Mouse (Mus musculus): ENCODE measurements at regions not wholly inside any gene's neighbourhood (a gene's known extent, or its start where the extent isn't known, plus 50 kb on each side); places are given as distances from the start of the nearest gene placed in this dataset.

DNA sequence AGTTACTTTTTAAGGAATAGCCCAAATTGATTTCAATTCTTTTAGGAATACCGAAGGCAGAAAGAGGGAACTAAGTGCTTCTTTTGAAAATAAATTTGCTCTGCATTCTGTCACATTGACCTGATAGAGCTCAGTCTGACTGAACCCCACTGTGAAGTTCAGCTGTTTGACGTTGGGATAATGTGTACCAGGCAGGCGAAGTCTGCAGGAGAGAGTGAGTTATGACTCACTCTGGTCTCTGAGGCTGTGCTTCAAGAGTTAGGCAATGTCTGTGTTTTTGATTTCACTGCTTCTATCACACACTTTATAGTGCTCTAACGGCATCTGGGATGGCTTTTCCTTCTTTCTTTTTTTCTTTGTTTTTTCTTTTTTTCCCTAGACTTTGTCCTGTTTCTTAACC lies 283.5 kb downstream of the Naf1 start:
- peak; percentile 52; the same call in 1 of the 2 replicates for ATAC-seq (ENCODE audit: low TSS enrichment)

DNA sequence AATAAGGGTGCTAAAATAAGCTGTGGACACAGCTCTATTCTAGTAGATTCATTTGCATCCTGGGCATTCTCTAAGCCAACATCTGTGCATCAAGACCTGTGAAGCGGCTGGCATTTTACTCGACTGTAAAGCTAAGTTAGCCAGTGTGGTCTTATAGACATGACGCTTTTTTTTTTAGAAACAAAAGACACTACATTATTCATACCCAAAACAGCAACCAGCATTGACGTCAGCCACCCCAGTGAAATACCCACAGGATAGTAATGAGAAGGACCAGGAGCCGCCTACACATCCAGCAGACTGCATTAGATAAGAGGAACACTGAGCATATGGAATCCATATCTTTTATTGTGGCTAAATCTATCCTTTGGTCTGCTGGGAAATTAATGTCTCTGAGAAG lies 321.7 kb downstream of the Naf1 start:
- peak; percentile 98 for ATAC-seq (ENCODE audit: low TSS enrichment)

DNA sequence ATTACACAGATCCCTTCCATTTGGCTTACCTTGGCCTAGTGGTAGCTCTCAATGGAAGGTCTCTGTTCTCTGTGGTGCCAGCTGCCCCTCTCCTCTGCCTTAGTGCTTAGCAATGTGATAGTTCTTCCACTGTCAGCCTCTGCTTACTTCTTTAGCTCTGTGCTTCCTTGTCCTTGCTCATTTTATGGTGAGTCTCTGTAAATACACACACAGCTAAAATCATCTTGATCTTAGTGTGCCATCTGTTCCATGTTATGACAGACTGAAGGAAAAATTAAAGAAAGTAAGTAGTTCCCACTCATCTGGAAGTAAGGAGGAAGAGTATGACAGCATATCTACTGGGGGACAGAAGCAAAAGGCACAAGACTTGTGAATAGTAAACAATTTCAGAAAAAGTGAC lies 324.4 kb upstream of the Nat3 start:
- peak; percentile 96 for ATAC-seq (ENCODE audit: low TSS enrichment)

DNA sequence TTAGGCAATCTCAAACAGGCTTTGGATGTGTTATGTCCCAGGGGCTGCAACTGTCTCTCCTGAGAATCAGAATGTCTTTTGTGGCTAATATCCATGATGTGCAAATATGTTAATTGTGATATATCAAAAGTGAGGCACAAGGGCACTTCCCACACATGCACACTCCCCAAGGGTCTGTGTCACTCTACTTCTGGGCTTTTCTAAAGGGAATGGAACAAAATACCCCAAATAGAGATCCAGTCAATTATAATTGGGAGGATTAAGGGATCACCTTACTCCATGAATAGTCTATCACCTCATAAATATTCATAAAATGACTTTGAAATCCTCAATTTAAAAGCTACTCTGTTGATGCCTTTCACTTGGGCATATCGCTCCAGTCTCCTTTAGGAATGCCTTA lies 317.6 kb upstream of the Nat3 start:
- no peak for ATAC-seq (ENCODE audit: low TSS enrichment)

DNA sequence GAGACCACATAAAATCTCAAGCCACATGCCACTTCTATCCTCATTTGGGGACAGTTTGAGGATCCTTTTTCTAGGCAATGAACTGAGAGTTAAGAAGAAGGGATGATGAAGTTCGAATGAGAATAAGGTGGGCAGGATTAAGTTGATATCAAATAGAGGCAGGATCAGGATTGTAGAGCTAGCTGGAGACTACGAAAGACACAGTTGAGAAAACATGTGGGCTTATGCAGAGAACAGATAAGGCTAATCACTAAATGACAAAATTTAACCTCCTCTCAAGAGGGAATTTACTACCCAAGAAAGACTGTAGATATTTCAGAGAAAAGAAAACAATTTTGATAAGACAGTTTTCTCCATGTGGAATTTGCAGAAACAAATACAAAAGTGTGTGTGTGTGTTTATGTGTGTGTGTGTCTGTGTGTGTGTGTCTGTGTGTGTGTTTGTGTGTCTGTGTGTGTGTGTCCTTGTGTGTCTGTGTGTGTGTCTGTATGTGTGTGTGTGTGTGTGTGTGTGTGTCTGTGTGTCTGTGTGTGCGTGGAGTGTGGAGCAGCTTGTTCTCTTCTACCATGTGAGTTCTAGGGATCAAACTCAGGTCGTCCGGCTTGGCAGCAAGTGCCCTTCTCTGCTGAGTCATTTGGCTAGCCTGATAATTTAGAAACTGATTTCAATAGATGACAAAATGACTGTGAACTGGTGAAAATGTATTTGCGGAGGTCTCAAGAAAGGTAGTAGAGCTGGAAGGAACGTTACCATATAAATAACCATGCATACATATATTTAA lies 291.5 kb upstream of the Nat3 start:
- ATAC-seq (ENCODE audit: low TSS enrichment): no peak

DNA sequence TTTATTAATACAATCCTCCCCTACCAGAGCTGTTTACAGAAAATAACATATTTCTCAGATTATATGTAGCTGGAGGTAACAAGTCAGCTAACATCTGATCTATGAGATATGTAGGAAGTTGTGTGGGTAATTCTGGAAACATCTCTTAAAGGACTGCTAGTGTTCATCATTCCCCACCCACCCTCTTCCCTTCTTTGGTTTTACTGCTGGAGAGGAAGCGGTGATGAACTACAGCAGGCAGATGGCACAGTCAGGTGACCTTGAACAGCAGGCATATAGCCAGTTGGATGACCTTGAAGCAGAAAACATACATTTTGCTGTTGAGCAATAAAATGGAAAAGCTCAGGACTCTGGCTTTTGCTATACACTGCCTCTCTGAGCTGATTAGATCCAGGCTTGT lies 284.7 kb upstream of the Nat3 start:
- ATAC-seq (ENCODE audit: low TSS enrichment): peak; percentile 88

DNA sequence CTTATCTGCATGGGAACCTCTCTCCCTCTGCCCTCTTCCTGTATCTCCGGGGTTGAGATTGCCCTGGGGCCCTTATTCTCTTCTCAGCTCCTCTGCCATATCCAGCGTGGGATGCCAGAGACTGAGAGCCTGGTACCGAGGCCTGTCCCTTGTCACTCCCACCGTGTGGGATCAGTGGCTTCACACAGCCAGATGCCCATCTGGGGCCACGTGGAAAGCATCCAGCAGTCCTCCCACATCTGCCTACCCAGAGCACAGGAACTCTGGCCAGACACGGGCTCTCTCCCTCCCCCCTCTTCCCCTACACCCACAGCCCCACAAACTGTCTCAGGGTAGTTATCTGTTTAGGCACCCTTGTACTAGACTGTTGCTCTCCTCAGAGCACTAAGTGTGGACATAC lies 244.9 kb upstream of the Nat3 start:
- ATAC-seq (ENCODE audit: low TSS enrichment): no peak

DNA sequence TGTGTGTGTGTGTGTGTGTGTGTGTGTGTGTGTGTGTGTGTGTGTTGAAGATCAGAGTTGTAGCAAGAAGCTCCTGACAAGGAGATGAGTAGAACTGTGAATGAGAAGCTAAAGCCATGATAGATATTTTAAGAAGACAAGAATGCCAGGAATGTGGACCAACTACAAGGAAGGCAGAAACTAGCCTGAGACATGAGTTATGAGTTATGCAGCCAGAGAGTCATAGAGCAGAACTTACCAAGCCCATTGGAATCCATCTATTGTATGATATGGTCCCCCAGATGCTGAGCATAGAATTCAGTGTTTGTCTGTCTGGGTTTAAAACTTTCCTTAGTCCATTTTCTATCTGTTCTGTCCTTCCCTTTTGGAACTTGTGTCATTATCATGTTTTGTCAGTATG lies 244.2 kb upstream of the Nat3 start:
- ATAC-seq (ENCODE audit: low TSS enrichment): no peak

DNA sequence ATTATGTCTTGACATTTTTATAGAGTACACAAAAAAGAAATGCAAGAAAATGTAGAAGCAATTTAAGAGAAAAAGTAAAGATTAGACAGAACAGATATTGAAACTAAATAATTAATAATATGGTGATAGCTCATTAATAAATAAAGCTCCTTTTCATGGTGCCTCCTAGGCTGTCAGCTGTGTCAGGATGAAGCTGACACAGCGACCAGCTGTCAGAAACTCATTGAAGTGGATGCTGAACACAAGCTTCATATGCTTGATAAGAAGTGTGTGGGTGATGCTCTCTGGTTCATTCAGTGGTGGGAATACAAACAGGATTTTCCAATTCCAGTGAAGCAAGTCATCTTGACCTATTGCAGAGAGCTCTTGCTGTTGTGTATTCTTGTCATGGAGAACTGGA lies 213.2 kb upstream of the Nat3 start:
- no peak for ATAC-seq (ENCODE audit: low TSS enrichment)

DNA sequence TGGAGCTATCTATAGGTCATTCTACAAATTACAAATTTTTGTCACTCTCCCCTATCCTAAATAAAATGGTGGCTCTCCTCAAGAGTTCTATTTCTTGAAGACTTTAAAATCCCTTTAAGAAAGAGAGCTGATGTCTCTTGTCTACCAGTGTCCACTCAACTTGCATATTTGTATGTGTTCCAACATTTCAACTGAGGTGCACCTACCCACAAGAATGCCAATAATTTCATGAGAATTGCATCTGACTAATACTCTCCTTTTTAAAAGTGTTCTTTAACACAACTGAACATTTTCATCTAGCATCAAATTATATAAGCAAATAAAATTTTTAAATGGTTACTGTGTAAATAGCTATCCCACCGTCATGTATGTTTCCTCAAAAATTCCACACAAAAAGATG lies 206.3 kb upstream of the Nat3 start:
- no peak for ATAC-seq (ENCODE audit: low TSS enrichment)

DNA sequence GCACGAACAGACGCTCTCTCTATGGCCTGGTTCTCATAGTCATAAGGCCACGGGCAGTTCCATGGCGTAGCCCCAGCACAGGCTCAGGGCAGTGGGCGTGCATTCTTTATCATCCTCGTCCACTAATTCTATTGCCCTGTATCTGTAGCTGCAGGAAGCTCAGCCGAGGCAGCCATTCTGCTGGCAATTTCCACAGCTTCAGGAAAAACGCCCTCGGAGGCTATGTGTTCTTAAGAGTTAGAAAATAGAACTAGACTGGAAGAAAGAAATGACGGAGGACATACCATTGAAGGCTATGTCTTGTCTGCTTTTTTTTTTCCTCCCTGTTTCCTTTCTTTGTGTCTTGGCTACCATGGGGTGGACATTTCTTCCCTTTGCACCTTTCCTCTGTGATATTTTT lies 205.0 kb upstream of the Nat3 start:
- ATAC-seq (ENCODE audit: low TSS enrichment): peak; percentile 95

DNA sequence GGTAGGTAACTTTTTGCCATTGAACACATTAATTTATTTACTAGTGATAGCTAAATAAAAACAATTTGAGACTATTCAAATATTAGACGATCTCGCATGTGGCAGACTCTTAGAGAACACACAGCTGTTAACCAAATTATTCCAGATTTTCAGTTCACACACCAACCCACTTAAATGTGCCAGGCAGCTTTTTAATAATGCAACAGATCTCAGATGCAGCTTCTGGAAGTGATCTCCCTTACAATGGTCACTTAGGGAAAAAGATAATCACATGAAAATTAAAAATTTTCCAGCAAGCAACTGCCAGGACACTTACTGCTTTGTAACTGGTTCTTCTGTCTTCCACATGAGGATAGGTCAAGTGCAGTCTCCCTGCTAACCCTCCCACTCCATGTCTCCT lies 203.1 kb upstream of the Nat3 start:
- no peak for ATAC-seq (ENCODE audit: low TSS enrichment)

DNA sequence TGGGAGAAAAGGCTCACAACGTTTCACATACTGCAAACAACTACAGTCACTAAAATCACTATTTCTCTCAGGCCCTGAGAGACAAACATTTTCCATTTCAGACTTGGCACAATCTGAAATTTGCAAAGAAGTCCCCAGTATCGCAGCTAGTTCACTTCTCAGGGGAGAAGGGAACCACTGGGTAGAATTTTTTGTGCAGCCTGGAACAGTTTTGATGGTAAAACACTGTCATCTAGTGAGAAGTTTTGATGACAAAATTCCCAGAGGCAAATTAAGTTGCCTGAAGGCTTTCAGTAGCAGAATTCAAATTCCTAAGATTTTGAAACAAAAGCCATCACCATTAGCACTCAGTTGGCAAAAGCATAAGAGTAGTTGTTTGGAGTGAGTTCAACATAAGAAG lies 195.2 kb upstream of the Nat3 start:
- ATAC-seq (ENCODE audit: low TSS enrichment): peak; percentile 82

DNA sequence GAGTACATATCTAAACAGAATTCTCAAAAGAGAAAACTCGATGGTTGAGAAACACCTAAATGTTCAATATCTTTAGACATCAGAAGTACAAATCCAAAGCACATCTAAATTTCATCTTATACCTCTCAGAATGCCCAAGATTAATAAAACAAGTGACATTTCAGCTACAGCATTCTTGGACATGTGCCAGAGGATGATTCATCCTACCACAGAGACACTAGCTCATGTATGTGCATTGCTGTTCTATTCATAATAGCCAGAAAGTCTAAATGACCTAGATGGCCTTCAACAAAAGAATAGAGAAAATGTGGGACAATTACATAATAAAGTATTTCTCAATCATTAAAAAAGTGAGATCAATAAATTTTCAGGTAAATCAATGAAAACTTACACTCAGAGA lies 146.6 kb upstream of the Nat3 start:
- no peak for ATAC-seq (ENCODE audit: low TSS enrichment)

DNA sequence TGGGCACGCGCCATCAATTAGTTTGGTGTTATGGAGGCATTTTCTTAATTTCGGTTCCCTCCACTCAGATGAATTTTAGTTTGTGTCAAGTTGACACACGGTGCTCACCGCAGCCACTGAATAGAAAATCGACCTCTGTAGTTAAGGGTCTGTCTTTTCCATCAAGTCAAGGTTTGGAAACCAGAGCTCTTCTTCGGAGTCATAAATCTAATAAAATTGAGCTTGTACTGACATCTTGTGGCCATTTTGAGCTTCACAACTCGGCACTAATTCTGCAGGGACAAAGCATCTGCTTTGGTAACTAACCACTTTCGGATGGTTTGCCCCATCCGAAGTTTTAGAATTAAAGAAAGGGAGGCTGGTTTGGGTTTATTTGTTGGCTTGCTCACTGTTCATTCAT lies 117.7 kb upstream of the Nat3 start:
- peak; percentile 95 for ATAC-seq (ENCODE audit: low TSS enrichment)

DNA sequence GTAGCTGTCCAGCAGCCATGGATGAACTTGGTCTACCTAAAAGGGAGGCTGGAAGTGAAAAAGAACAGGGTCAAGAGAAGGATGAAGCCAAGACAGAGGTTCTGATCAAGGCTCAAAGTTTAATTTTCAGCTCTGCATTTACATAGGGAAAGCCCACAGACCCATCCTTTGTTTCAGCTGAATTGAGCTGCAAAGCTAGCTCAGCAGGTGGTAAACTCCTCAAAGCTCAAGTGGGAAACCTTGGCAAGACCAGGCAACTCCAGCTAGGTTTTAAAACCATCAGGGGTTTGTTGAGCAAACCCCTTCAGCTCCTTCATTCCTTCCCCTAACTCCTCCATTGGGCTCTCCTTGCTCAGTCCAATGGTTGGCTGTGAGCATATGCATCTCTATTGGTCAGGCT lies 108.8 kb upstream of the Nat3 start:
- ATAC-seq (ENCODE audit: low TSS enrichment): no peak

DNA sequence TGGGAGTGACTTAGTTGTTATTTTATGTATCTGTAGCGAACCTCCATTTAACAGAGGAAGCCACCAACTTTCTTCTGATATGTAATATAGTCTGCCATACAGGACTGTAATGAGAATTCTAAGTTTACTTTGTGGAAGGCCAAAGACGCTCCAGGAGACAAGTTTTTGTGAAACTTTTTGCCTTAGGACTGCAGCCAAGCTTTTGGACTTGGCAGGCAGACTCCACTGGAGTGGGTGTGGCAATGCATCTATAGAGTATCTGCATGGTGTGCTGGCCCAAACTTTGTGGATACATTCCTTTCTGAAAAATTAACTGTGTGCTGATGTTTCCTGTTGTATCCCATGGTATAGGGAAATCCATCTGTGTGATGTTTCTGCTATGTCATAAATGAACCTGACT lies 101.1 kb upstream of the Nat3 start:
- ATAC-seq (ENCODE audit: low TSS enrichment): no peak

Measured in frontal cortex, adult (tissue).